Mouse (Mus musculus): ENCODE measurements around the gene 1700122O11Rik. TPM values are rescaled to one million over a fixed set of nuclear protein-coding genes. Genes with fewer than 3 reads are reported as not detected.
A peak's percentile ranks its signal among the peaks of the same experiment; 100 is the strongest.

Gene 1700122O11Rik
- polyA plus RNA-seq, 1 experiment from 2014 or later: not detected

- Histone ChIP-seq H3K4me1 (peaks cover 38% of the 10 kb centered on the region), H3K36me3 (no peaks in the 10 kb centered on the region), H3K27ac (peak overlapping the region; percentile 86), H3K9me3 (no peaks in the 10 kb centered on the region), H3K27me3 (ENCODE audit: insufficient read depth, poor library complexity, severe bottlenecking) (no peaks in the 10 kb centered on the region), H3K4me3 (0 out of 2 replicates have a peak overlapping the region, but pooled peaks have one; percentile 13)
- no peak for DNase-seq (ENCODE audit: low spot score)
- 41% methylated on average over 10 of the region's 10 CpGs for WGBS
Measured at GRCm38 (mm10) chr17:47990392-47991123, 47.5 kb downstream of the 1700122O11Rik start.

- H3K4me3 ChIP-seq: peak overlapping the region; percentile 13
- H3K27me3 ChIP-seq (ENCODE audit: insufficient read depth, poor library complexity, severe bottlenecking): no peaks in the 10 kb centered on the region
- peak; percentile 82 for DNase-seq (ENCODE audit: low spot score)
- 10% methylated on average over 8 of the region's 8 CpGs for WGBS
- H3K4me1 ChIP-seq: peaks cover 38% of the 10 kb centered on the region
- H3K36me3 ChIP-seq: no peaks in the 10 kb centered on the region
- no peaks in the 10 kb centered on the region for H3K9me3 ChIP-seq
- H3K27ac ChIP-seq: peak overlapping the region; percentile 86
Measured at GRCm38 (mm10) chr17:47989951-47990378, 48.1 kb downstream of the 1700122O11Rik start.

GRCm38 (mm10) chr17:47988811-47989210 is 49.3 kb downstream of the 1700122O11Rik start:
- H3K27me3 ChIP-seq (ENCODE audit: insufficient read depth, poor library complexity, severe bottlenecking): no peaks in the 10 kb centered on the region
- H3K27ac ChIP-seq: 0 out of 2 replicates have a peak overlapping the region, but pooled peaks have one; percentile 19
- no peaks in the 10 kb centered on the region for H3K36me3 ChIP-seq
- peaks cover 38% of the 10 kb centered on the region for H3K4me1 ChIP-seq
- 36% methylated on average over 8 of the region's 8 CpGs for WGBS
- no peak for DNase-seq (ENCODE audit: low spot score)
- H3K4me3 ChIP-seq: no peak overlapping the region
- no peaks in the 10 kb centered on the region for H3K9me3 ChIP-seq

- WGBS: 83% methylated on average over 8 of the region's 8 CpGs
Measured at GRCm38 (mm10) chr17:47988074-47988473, 50.0 kb downstream of the 1700122O11Rik start.

More at GRCm38 (mm10) chr17:47988074-47988473, 50.0 kb downstream of the 1700122O11Rik start:
- no peak overlapping the region for H3K4me3 ChIP-seq
- H3K9me3 ChIP-seq: no peaks in the 10 kb centered on the region
- H3K36me3 ChIP-seq: no peaks in the 10 kb centered on the region
- H3K27me3 ChIP-seq (ENCODE audit: insufficient read depth, poor library complexity, severe bottlenecking): no peaks in the 10 kb centered on the region
- H3K27ac ChIP-seq: peak overlapping the region; percentile 32; the same call in 1 of the 2 replicates
- DNase-seq (ENCODE audit: low spot score): no peak
- peaks cover 38% of the 10 kb centered on the region for H3K4me1 ChIP-seq

Other genes starting within 250 kb of the 1700122O11Rik start
- 15.3 and 17.7 TPM in 2 replicates for gene Mdfi, start 203.6 kb downstream of the 1700122O11Rik start, polyA plus RNA-seq (2016; fragmentation: Nextera tagmentation; extraction: Ambion mirVana)
- 12.4 and 27.3 TPM in 2 replicates for gene Foxp4, start 113.6 kb downstream of the 1700122O11Rik start, polyA plus RNA-seq (2016; fragmentation: Nextera tagmentation; extraction: Ambion mirVana)
- gene 1700067P10Rik, start 51.0 kb upstream of the 1700122O11Rik start, polyA plus RNA-seq (2016; fragmentation: Nextera tagmentation; extraction: Ambion mirVana): not detected in 2 replicates
- not detected in 2 replicates for gene 9830107B12Rik, start 108.0 kb upstream of the 1700122O11Rik start, polyA plus RNA-seq (2016; fragmentation: Nextera tagmentation; extraction: Ambion mirVana)
- gene A530064D06Rik, start 129.0 kb upstream of the 1700122O11Rik start, polyA plus RNA-seq (2016; fragmentation: Nextera tagmentation; extraction: Ambion mirVana): not detected in 2 replicates
- 0.05 and 0.11 TPM in 2 replicates for gene Trem1, start 194.5 kb upstream of the 1700122O11Rik start, polyA plus RNA-seq (2016; fragmentation: Nextera tagmentation; extraction: Ambion mirVana)
- gene Trem3, start 209.5 kb upstream of the 1700122O11Rik start, polyA plus RNA-seq (2016; fragmentation: Nextera tagmentation; extraction: Ambion mirVana): not detected in 2 replicates
- gene Treml4, start 226.0 kb upstream of the 1700122O11Rik start, polyA plus RNA-seq (2016; fragmentation: Nextera tagmentation; extraction: Ambion mirVana): 0.63 and 0.74 TPM in 2 replicates